8 mouse cellular contexts compared by ENCODE assay signal in genomic region chr11:69431829-69432639, GRCm38 (mm10). TPM values are rescaled to one million over a fixed set of nuclear protein-coding genes. Genes with fewer than 3 reads are reported as not detected.
DNase-seq lines count a peak whose midpoint lies in the region; ATAC-seq and TF ChIP-seq lines count a peak whose summit lies in the region.

No protein-coding gene starts in this region.

- TF ChIP-seq EP300 in heart, postnatal 0 days (IDR thresholded peaks at IDR 0.05; ENCODE audit: low read depth): no peak

- H3K9me3 ChIP-seq in heart, postnatal 0 days (replicated peaks; ENCODE audit: control insufficient read depth, low read length): no peaks in the 10 kb centered on the region
- H3K9me3 ChIP-seq in liver, embryonic 13.5 days (replicated peaks): no peaks in the 10 kb centered on the region

- TF ChIP-seq POLR2A in bone marrow, adult 2 months (IDR thresholded peaks at IDR 0.05; ENCODE audit: borderline replicate concordance, control insufficient read depth, low read depth, low read length): no peak
- TF ChIP-seq POLR2A in testis, adult 2 months (IDR thresholded peaks at IDR 0.05; ENCODE audit: control insufficient read depth, low read depth, low read length): no peak

- no peak overlapping the region for H3K27ac ChIP-seq in bone marrow, adult 2 months (ENCODE audit: control insufficient read depth, insufficient read depth, low read depth, low read length, poor library complexity)
- no peak overlapping the region for H3K27ac ChIP-seq in heart, postnatal 0 days (ENCODE audit: low read depth)
- H3K27ac ChIP-seq in liver, embryonic 13.5 days: no peak overlapping the region
- peak overlapping the region; percentile 41; the same call in 1 of the 2 replicates for H3K27ac ChIP-seq in testis, adult 2 months (ENCODE audit: control insufficient read depth, insufficient read depth, low read depth, low read length)

- H3K4me3 ChIP-seq in bone marrow, adult 2 months (replicated peaks; ENCODE audit: control insufficient read depth, low read depth, low read length): no peak overlapping the region
- H3K4me3 ChIP-seq in heart, postnatal 0 days (ENCODE audit: low read depth, low read length): no peak overlapping the region
- H3K4me3 ChIP-seq in liver, embryonic 13.5 days (replicated peaks): no peak overlapping the region
- H3K4me3 ChIP-seq in testis, adult 2 months (ENCODE audit: control insufficient read depth, low read depth, low read length): no peak overlapping the region

- ATAC-seq in CD4-positive, CD25-positive, alpha-beta regulatory T cell, adult 4 months: peak; percentile 91
- peak; percentile 36 for ATAC-seq in erythroblast, adult 5-6 weeks (replicated peaks; ENCODE audit: low FRiP score, poor library complexity, severe bottlenecking)
- peak; percentile 81 for ATAC-seq in heart, postnatal 0 days (ENCODE audit: insufficient read depth, low read depth)
- ATAC-seq in liver, embryonic 13.5 days (ENCODE audit: low read depth): 0 out of 2 replicates have a peak, but pooled peaks have one; percentile 59

- TF ChIP-seq CTCF in bone marrow, adult 2 months (IDR thresholded peaks at IDR 0.05; ENCODE audit: control insufficient read depth, insufficient read depth, low read length): peak; percentile 75
- peak; percentile 87 for TF ChIP-seq CTCF in heart, postnatal 0 days (IDR thresholded peaks at IDR 0.05; ENCODE audit: low read depth)
- TF ChIP-seq CTCF in testis, adult 2 months (IDR thresholded peaks at IDR 0.05; ENCODE audit: control insufficient read depth, insufficient read depth, insufficient replicate concordance, low read depth, low read length): peak; percentile 22; the same call in 1 of the 2 replicates

- no peaks in the 10 kb centered on the region for H3K27me3 ChIP-seq in heart, postnatal 0 days (ENCODE audit: control insufficient read depth, insufficient read depth, low read length)
- H3K27me3 ChIP-seq in liver, embryonic 13.5 days: no peaks in the 10 kb centered on the region
- H3K27me3 ChIP-seq in testis, adult 2 months (ENCODE audit: control insufficient read depth, insufficient read depth, low read length): no peaks in the 10 kb centered on the region

- peak; percentile 89 for DNase-seq in heart, postnatal 0 days (ENCODE audit: low spot score)
- DNase-seq in kidney, postnatal 10 days: peak; percentile 88
- peak; percentile 48 for DNase-seq in liver, embryonic 13.5 days
- DNase-seq in natural killer cell, adult 2 months (ENCODE audit: low spot score in 2 of 2): peak; percentile 70 to 82

- H3K36me3 ChIP-seq in heart, postnatal 0 days (replicated peaks; ENCODE audit: control insufficient read depth, insufficient read depth, low read length): no peaks in the 10 kb centered on the region
- H3K36me3 ChIP-seq in liver, embryonic 13.5 days: no peaks in the 10 kb centered on the region
- no peaks in the 10 kb centered on the region; the same call in 1 of the 2 replicates for H3K36me3 ChIP-seq in testis, adult 2 months (ENCODE audit: control insufficient read depth, insufficient read depth, low read length)

- no peak overlapping the region for H3K4me2 ChIP-seq in heart, postnatal 0 days (ENCODE audit: low read depth, low read length)
- H3K4me2 ChIP-seq in liver, embryonic 13.5 days: no peak overlapping the region

- no peak overlapping the region for H3K9ac ChIP-seq in heart, postnatal 0 days (replicated peaks; ENCODE audit: low read depth, low read length)
- H3K9ac ChIP-seq in liver, embryonic 13.5 days: no peak overlapping the region

- WGBS in bone marrow, adult 2 months: 24% methylated on average over 11 of the region's 11 CpGs
- WGBS in heart, postnatal 0 days: 35% methylated on average over 11 of the region's 11 CpGs
- 28% methylated on average over 11 of the region's 11 CpGs for WGBS in liver, embryonic 13.5 days (ENCODE audit: insufficient replicate concordance)

- H3K4me1 ChIP-seq in bone marrow, adult 2 months (ENCODE audit: control insufficient read depth, insufficient read depth, low read length): peaks cover 3% of the 10 kb centered on the region; the same call in 1 of the 2 replicates
- H3K4me1 ChIP-seq in heart, postnatal 0 days (ENCODE audit: control insufficient read depth, insufficient read depth): no peaks in the 10 kb centered on the region
- H3K4me1 ChIP-seq in liver, embryonic 13.5 days (replicated peaks): peaks cover 12% of the 10 kb centered on the region
- H3K4me1 ChIP-seq in testis, adult 2 months (ENCODE audit: control insufficient read depth, insufficient read depth, low read length): no peaks in the 10 kb centered on the region

RNA-seq across cellular contexts. Expression of gene Kdm6b, which starts 18.6 kb away (rescaled TPM):
- polyA plus RNA-seq in CD4-positive, CD25-positive, alpha-beta regulatory T cell, adult 4 months (2017; shearing (Covaris generic)): 10 to 100 TPM; 30.7 to 32.6 TPM
- 13.7 and 29.2 TPM in 2 replicates for polyA plus RNA-seq in bone marrow, adult 2 months (2011; ENCODE audit: insufficient read depth, insufficient read length, low replicate concordance, missing spikeins)
- total RNA-seq in erythroblast, adult 5-6 weeks (2015; ENCODE audit: low replicate concordance): 5.8 and 8.2 TPM in 2 replicates
- total RNA-seq in erythroblast, adult 5-6 weeks (2017; ENCODE audit: low replicate concordance): 0.84 and 1.5 TPM in 2 replicates
- total RNA-seq in heart, postnatal 0 days (2014; rRNA removed; ENCODE audit: low replicate concordance): 7.8 and 10.0 TPM in 2 replicates
- polyA plus RNA-seq in heart, postnatal 0 days (2015; fragmentation: Nextera tagmentation; extraction: Ambion mirVana): 23.0 and 23.6 TPM in 2 replicates
- 4.8 and 5.1 TPM in 2 replicates for polyA plus RNA-seq in liver, embryonic 13.5 days (2015; fragmentation: Nextera tagmentation; extraction: Ambion mirVana)
- polyA plus RNA-seq in testis, adult 2 months (2012; rRNA removed): 8.0 and 8.6 TPM in 2 replicates

RNA-seq across cellular contexts. Expression of gene Tmem88, which starts 34.0 kb away (rescaled TPM):
- 1 to 10 TPM; 1.1 to 1.2 TPM for polyA plus RNA-seq in CD4-positive, CD25-positive, alpha-beta regulatory T cell, adult 4 months (2017; shearing (Covaris generic))
- 1.6 TPM in 1 of 2 replicates, not detected in the other for polyA plus RNA-seq in bone marrow, adult 2 months (2011; ENCODE audit: insufficient read depth, insufficient read length, low replicate concordance, missing spikeins)
- not detected in 2 replicates for total RNA-seq in erythroblast, adult 5-6 weeks (2015; ENCODE audit: low replicate concordance)
- total RNA-seq in erythroblast, adult 5-6 weeks (2017; ENCODE audit: low replicate concordance): not detected in 2 replicates
- 32.4 and 33.0 TPM in 2 replicates for total RNA-seq in heart, postnatal 0 days (2014; rRNA removed; ENCODE audit: low replicate concordance)
- polyA plus RNA-seq in heart, postnatal 0 days (2015; fragmentation: Nextera tagmentation; extraction: Ambion mirVana): 59.7 and 62.5 TPM in 2 replicates
- polyA plus RNA-seq in liver, embryonic 13.5 days (2015; fragmentation: Nextera tagmentation; extraction: Ambion mirVana): 8.9 and 9.5 TPM in 2 replicates
- 2.0 and 2.4 TPM in 2 replicates for polyA plus RNA-seq in testis, adult 2 months (2012; rRNA removed)

RNA-seq across cellular contexts. Expression of gene Cyb5d1, which starts 36.6 kb away (rescaled TPM):
- polyA plus RNA-seq in CD4-positive, CD25-positive, alpha-beta regulatory T cell, adult 4 months (2017; shearing (Covaris generic)): 10 to 100 TPM; 17.0 to 28.2 TPM
- polyA plus RNA-seq in bone marrow, adult 2 months (2011; ENCODE audit: insufficient read depth, insufficient read length, low replicate concordance, missing spikeins): 5.1 and 9.1 TPM in 2 replicates
- 12.5 and 16.1 TPM in 2 replicates for total RNA-seq in erythroblast, adult 5-6 weeks (2015; ENCODE audit: low replicate concordance)
- total RNA-seq in erythroblast, adult 5-6 weeks (2017; ENCODE audit: low replicate concordance): 23.5 and 31.4 TPM in 2 replicates
- total RNA-seq in heart, postnatal 0 days (2014; rRNA removed; ENCODE audit: low replicate concordance): 14.2 and 17.6 TPM in 2 replicates
- polyA plus RNA-seq in heart, postnatal 0 days (2015; fragmentation: Nextera tagmentation; extraction: Ambion mirVana): 16.7 and 18.6 TPM in 2 replicates
- polyA plus RNA-seq in liver, embryonic 13.5 days (2015; fragmentation: Nextera tagmentation; extraction: Ambion mirVana): 10.3 and 13.0 TPM in 2 replicates
- 35.3 and 42.5 TPM in 2 replicates for polyA plus RNA-seq in testis, adult 2 months (2012; rRNA removed)

RNA-seq across cellular contexts. Expression of gene Naa38, which starts 36.7 kb away (rescaled TPM):
- 100 to 1,000 TPM in 1 of 2 experiments, 10 to 100 TPM in 1; 87.8 to 116 TPM for polyA plus RNA-seq in CD4-positive, CD25-positive, alpha-beta regulatory T cell, adult 4 months (2017; shearing (Covaris generic))
- 23.1 and 43.9 TPM in 2 replicates for polyA plus RNA-seq in bone marrow, adult 2 months (2011; ENCODE audit: insufficient read depth, insufficient read length, low replicate concordance, missing spikeins)
- total RNA-seq in erythroblast, adult 5-6 weeks (2015; ENCODE audit: low replicate concordance): 25.6 and 30.3 TPM in 2 replicates
- 18.5 and 25.2 TPM in 2 replicates for total RNA-seq in erythroblast, adult 5-6 weeks (2017; ENCODE audit: low replicate concordance)
- total RNA-seq in heart, postnatal 0 days (2014; rRNA removed; ENCODE audit: low replicate concordance): 64.9 and 93.4 TPM in 2 replicates
- polyA plus RNA-seq in heart, postnatal 0 days (2015; fragmentation: Nextera tagmentation; extraction: Ambion mirVana): 171 and 175 TPM in 2 replicates
- 102 and 105 TPM in 2 replicates for polyA plus RNA-seq in liver, embryonic 13.5 days (2015; fragmentation: Nextera tagmentation; extraction: Ambion mirVana)
- polyA plus RNA-seq in testis, adult 2 months (2012; rRNA removed): 325 and 343 TPM in 2 replicates

Comparison
In these comparisons a context has a peak if more than half of its experiments do, and no peak if none do; other contexts are left out.
1. ATAC-seq: peak in every context shown above with its lines; median percentile 91 in CD4-positive, CD25-positive, alpha-beta regulatory T cell, adult 4 months; 81 in heart, postnatal 0 days; 59 in liver, embryonic 13.5 days; 36 in erythroblast, adult 5-6 weeks.
2. CTCF ChIP-seq: peak in every context shown above with its lines; median percentile 87 in heart, postnatal 0 days; 75 in bone marrow, adult 2 months; 22 in testis, adult 2 months.